Mouse (Mus musculus): ENCODE data around the gene Chchd6. TPM values are rescaled to one million over a fixed set of nuclear protein-coding genes. Genes with fewer than 3 reads are reported as not detected.
A peak's percentile ranks its signal among the peaks of the same experiment; 100 is the strongest.

Gene Chchd6
- polyA plus RNA-seq, 1 experiment from 2014 or later = 201 TPM

DNA sequence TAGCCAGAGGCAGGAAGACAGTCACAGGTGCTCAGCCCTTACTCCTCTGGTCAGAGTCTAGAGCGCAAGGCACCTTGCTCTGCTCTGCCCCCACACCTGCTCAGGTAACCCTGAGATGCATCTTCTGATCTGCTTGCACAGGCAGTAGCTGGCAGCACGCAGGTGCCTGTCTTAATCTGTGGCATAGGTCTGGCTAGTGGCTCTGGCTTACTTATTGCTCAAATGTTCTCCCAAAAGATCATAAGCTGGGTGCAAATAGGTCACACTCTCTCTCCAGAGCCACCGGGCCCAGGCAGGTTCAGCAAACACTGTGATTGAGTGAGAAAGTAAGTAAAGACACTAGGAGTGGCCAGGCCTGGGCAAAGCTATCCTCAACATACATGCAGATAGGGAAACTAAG lies 236.3 kb downstream of the Chchd6 start:
- H3K4me2 ChIP-seq (ENCODE audit: low read length) = peak overlapping the region; percentile 98
- no peaks in the 10 kb centered on the region for H3K27me3 ChIP-seq (replicated peaks; ENCODE audit: control insufficient read depth, insufficient read depth, low read length)
- H3K4me1 ChIP-seq (ENCODE audit: control insufficient read depth, insufficient read depth, low read depth, low read length) = peaks cover 39% of the 10 kb centered on the region
- no peaks in the 10 kb centered on the region for H3K9me3 ChIP-seq (ENCODE audit: control insufficient read depth, low read length)
- H3K4me3 ChIP-seq (ENCODE audit: low read length) = 0 out of 2 replicates have a peak overlapping the region, but pooled peaks have one; percentile 97
- WGBS = 69% methylated on average over 3 of the region's 3 CpGs
- no peak overlapping the region for H3K27ac ChIP-seq (ENCODE audit: low read depth, low read length)
- ATAC-seq = no peak
- peak overlapping the region; percentile 98; the same call in 1 of the 2 replicates for H3K9ac ChIP-seq (ENCODE audit: low read depth, low read length)
- H3K36me3 ChIP-seq (ENCODE audit: control insufficient read depth, insufficient read depth, low read length) = 0 out of 2 replicates have a peak, but pooled peaks cover 4% of the 10 kb centered on the region

DNA sequence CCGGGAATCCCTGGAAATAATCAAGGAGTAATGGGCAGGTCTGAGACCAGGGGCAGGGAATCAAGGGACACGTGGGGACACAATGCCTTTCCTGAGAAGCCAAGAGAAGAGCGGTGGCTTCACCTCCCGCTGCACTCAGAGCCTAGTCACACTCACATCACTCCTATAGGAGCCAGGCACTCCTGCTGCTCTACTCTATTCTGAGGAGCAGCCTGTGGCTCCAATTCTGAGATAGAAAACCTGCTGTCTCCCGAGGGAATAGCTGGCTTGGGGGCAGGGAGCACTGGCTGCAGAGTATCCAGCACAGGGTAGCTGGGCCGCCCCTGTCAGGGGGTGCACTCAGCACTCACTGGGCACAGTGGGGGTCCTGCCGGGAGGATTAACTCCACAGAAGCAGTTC lies 239.8 kb downstream of the Chchd6 start:
- Histone ChIP-seq H3K4me2 (ENCODE audit: low read length) (no peak overlapping the region), H3K9ac (ENCODE audit: low read depth, low read length) (no peak overlapping the region), H3K9me3 (ENCODE audit: control insufficient read depth, low read length) (no peaks in the 10 kb centered on the region), H3K36me3 (ENCODE audit: control insufficient read depth, insufficient read depth, low read length) (0 out of 2 replicates have a peak, but pooled peaks cover 4% of the 10 kb centered on the region), H3K27me3 (replicated peaks; ENCODE audit: control insufficient read depth, insufficient read depth, low read length) (no peaks in the 10 kb centered on the region), H3K4me1 (ENCODE audit: control insufficient read depth, insufficient read depth, low read depth, low read length) (peaks cover 64% of the 10 kb centered on the region), H3K27ac (ENCODE audit: low read depth, low read length) (no peak overlapping the region), H3K4me3 (ENCODE audit: low read length) (no peak overlapping the region)
- WGBS = 29% methylated on average over 7 of the region's 7 CpGs
- ATAC-seq = no peak

DNA sequence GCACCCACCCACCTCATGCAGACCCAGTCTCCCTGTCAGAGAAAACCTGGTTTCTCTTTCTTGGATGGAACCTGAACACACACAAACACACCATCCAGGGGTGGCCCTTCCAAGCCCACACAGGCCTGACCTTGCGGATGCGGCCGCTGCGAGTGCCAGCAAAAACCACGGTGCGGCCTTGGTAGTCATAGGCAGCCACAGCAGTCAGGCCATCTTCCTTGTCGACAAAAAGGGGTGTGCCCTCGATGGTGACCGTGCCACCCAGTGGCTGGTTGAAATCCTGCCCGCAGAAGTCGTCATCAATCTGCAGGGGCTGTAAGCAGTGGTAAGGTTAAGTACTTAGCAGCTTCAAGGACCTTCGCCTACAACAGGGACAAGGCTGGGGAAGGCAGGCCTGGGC lies 240.7 kb downstream of the Chchd6 start:
- Histone ChIP-seq H3K9ac (ENCODE audit: low read depth, low read length) (no peak overlapping the region), H3K27ac (ENCODE audit: low read depth, low read length) (no peak overlapping the region), H3K36me3 (ENCODE audit: control insufficient read depth, insufficient read depth, low read length) (0 out of 2 replicates have a peak, but pooled peaks cover 7% of the 10 kb centered on the region), H3K9me3 (ENCODE audit: control insufficient read depth, low read length) (no peaks in the 10 kb centered on the region), H3K4me3 (ENCODE audit: low read length) (no peak overlapping the region), H3K4me1 (ENCODE audit: control insufficient read depth, insufficient read depth, low read depth, low read length) (peaks cover 63% of the 10 kb centered on the region), H3K27me3 (replicated peaks; ENCODE audit: control insufficient read depth, insufficient read depth, low read length) (no peaks in the 10 kb centered on the region), H3K4me2 (ENCODE audit: low read length) (no peak overlapping the region)
- no peak for ATAC-seq
- WGBS = 84% methylated on average over 12 of the region's 12 CpGs

DNA sequence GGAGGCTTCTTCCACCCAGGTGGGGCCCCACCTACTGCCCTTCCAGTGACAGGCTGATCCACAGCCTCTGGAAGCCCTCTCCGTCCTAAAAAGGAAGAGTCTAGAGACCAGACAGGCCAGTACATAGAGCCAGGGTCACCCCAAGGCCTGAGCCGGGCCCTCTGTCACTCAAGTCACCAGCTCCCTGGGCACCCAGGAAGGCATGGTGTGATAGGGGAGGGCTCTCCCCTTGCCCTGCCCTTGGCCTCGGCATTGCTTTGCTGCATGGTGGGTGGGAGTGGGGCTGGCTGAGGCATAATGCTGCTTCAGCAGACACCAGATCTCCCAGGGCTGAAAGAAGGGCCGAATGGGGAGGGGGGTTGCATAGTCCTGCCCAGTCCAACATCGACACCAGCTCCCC lies 241.4 kb downstream of the Chchd6 start:
- Histone ChIP-seq H3K36me3 (ENCODE audit: control insufficient read depth, insufficient read depth, low read length) (0 out of 2 replicates have a peak, but pooled peaks cover 7% of the 10 kb centered on the region), H3K27ac (ENCODE audit: low read depth, low read length) (no peak overlapping the region), H3K4me1 (ENCODE audit: control insufficient read depth, insufficient read depth, low read depth, low read length) (peaks cover 56% of the 10 kb centered on the region), H3K9ac (ENCODE audit: low read depth, low read length) (peak overlapping the region; percentile 33; the same call in 1 of the 2 replicates), H3K9me3 (ENCODE audit: control insufficient read depth, low read length) (no peaks in the 10 kb centered on the region), H3K27me3 (replicated peaks; ENCODE audit: control insufficient read depth, insufficient read depth, low read length) (no peaks in the 10 kb centered on the region), H3K4me3 (ENCODE audit: low read length) (no peak overlapping the region), H3K4me2 (ENCODE audit: low read length) (no peak overlapping the region)
- no peak for ATAC-seq
- 73% methylated on average over 5 of the region's 5 CpGs for WGBS

DNA sequence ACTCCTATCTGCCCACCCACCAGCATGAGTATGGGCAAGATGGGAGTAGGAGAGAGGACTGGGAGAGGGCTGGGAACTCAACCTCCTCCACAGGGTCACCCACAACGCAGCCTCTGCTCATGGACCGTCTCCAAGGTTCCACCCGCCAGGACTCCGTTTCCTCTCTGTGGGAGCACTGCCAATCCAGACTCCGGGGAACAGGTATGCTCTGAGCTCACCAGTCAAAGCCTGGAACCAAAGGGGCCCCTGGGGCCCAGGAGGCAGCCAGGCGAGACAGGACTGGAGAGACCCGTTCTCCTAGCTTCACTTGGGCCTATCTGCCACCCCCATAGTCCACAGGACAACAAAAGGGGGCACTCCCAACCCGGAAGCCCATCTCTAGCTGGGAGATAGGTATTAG lies 242.4 kb downstream of the Chchd6 start:
- 0 out of 2 replicates have a peak, but pooled peaks cover 7% of the 10 kb centered on the region for H3K36me3 ChIP-seq (ENCODE audit: control insufficient read depth, insufficient read depth, low read length)
- H3K27ac ChIP-seq (ENCODE audit: low read depth, low read length) = no peak overlapping the region

DNA sequence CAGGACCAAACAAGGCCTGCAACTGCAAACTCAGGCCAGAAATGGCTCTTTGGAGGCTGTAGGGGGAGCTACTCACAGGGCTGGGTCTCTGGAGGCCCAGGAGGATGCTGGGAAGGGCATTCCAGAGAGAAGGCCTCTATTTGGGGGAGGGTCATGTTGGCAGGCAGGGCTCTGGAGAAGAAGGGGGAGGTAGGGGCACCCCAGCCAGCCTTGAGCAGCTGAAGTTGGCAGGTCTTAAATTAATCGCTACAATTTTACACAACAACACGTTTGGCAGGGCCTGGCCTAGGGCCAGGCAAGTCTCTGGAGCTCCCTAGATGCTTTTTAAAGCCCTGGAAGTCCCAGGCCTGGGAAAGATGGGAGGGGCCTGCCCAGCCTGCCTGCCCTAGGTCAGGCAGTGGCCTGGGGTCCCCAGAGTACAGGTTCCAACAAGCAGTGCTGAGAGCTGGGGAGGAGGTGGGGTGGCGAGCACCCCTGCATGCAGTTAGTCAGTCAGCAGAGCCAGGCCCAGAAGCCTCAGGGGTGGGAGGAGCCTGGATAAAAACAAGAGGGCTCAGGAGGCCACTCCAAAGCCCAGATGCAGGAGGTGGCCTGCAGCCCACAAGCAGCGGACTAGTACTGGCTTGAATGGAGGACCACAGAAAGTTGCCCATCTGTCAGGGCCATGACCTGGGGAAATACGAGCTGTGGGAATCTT lies 243.9 kb downstream of the Chchd6 start:
- Histone ChIP-seq H3K36me3 (ENCODE audit: control insufficient read depth, insufficient read depth, low read length) (peaks cover 13% of the 10 kb centered on the region; the same call in 1 of the 2 replicates), H3K27me3 (replicated peaks; ENCODE audit: control insufficient read depth, insufficient read depth, low read length) (no peaks in the 10 kb centered on the region), H3K9ac (ENCODE audit: low read depth, low read length) (no peak overlapping the region), H3K4me1 (ENCODE audit: control insufficient read depth, insufficient read depth, low read depth, low read length) (peaks cover 47% of the 10 kb centered on the region), H3K27ac (ENCODE audit: low read depth, low read length) (peak overlapping the region; percentile 60), H3K4me3 (ENCODE audit: low read length) (no peak overlapping the region), H3K4me2 (ENCODE audit: low read length) (no peak overlapping the region), H3K9me3 (ENCODE audit: control insufficient read depth, low read length) (no peaks in the 10 kb centered on the region)
- WGBS = 15% methylated on average over 5 of the region's 5 CpGs
- ATAC-seq = peak; percentile 68

More for the DNA sequence above, 242.4 kb downstream of the Chchd6 start:
- WGBS = 68% methylated on average over 8 of the region's 8 CpGs
- Histone ChIP-seq H3K4me2 (ENCODE audit: low read length) (no peak overlapping the region), H3K4me1 (ENCODE audit: control insufficient read depth, insufficient read depth, low read depth, low read length) (peaks cover 47% of the 10 kb centered on the region), H3K4me3 (ENCODE audit: low read length) (no peak overlapping the region), H3K9me3 (ENCODE audit: control insufficient read depth, low read length) (no peaks in the 10 kb centered on the region), H3K9ac (ENCODE audit: low read depth, low read length) (no peak overlapping the region), H3K27me3 (replicated peaks; ENCODE audit: control insufficient read depth, insufficient read depth, low read length) (no peaks in the 10 kb centered on the region)
- no peak for ATAC-seq

DNA sequence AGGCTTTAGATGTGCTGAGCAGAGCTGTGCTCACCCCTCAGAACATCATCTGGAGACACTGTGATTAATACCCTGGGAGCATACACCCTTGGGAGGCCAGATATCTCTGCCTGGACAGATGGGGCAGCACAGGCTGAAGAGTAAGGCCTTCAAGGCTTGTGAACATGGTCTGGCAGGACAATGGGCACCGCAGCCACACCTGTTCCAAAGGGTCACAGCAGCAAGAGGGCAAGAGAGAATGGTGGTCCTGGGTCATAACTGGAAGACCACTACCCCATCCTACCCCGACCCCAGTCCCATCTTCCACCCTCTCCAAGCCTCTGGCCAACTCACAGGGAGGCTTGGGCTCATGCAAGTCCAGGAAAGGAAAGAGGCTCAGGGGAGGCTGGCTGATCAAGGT lies 244.9 kb downstream of the Chchd6 start:
- peaks cover 45% of the 10 kb centered on the region for H3K4me1 ChIP-seq (ENCODE audit: control insufficient read depth, insufficient read depth, low read depth, low read length)
- H3K9ac ChIP-seq (ENCODE audit: low read depth, low read length) = no peak overlapping the region
- no peak overlapping the region for H3K27ac ChIP-seq (ENCODE audit: low read depth, low read length)
- no peak overlapping the region for H3K4me2 ChIP-seq (ENCODE audit: low read length)
- no peak for ATAC-seq
- H3K27me3 ChIP-seq (replicated peaks; ENCODE audit: control insufficient read depth, insufficient read depth, low read length) = no peaks in the 10 kb centered on the region
- no peaks in the 10 kb centered on the region for H3K9me3 ChIP-seq (ENCODE audit: control insufficient read depth, low read length)
- WGBS = 100% methylated on average over 2 of the region's 2 CpGs
- H3K4me3 ChIP-seq (ENCODE audit: low read length) = no peak overlapping the region
- H3K36me3 ChIP-seq (ENCODE audit: control insufficient read depth, insufficient read depth, low read length) = peaks cover 13% of the 10 kb centered on the region; the same call in 1 of the 2 replicates

DNA sequence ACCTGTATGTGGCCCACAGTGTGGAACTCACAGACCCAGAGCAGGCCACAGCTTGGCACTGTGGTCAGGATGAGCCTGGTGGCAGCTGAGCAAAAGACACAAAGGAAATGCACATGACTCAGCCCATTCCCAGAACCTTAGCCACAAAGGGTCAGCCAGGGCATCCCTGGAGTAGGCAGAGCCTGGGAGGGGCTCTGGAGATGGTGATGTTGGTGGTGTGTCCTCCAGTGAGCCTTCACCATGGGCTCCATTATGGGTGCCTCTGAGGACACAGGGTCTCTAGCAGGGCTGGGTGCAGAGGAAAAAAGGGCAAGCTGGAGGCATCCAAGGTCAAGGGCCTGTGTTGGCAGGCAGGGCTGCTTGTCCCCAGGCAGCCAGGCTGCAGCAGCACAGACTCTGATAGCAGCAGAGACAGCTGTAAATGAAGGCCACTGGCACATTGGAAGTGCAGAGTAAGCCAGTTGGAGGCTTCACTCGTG lies 245.4 kb downstream of the Chchd6 start:
- H3K4me3 ChIP-seq (ENCODE audit: low read length) = no peak overlapping the region
- H3K36me3 ChIP-seq (ENCODE audit: control insufficient read depth, insufficient read depth, low read length) = peaks cover 13% of the 10 kb centered on the region; the same call in 1 of the 2 replicates
- 60% methylated on average over 1 of the region's 1 CpGs for WGBS

DNA sequence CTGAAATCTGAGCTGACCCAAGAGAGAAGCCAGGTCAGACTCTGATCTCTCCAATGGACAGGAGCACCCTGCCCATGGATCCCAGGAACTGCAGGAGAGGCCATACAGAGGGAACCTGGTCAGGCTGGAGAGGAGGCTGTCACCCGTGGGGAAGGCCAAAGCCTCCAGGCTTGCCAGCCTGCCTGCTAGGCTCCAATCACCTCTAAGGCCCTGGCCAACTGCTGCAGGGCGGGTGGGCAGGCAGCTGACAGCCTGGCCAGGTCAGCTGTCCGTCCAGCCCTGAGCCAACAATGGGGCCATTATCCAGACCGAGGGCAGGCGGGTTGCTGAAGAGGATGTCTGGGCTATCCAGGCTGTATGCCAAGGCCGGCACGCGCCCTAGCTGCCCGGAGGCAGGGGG lies 247.1 kb downstream of the Chchd6 start:
- H3K9me3 ChIP-seq (ENCODE audit: control insufficient read depth, low read length) = no peaks in the 10 kb centered on the region
- peaks cover 11% of the 10 kb centered on the region for H3K36me3 ChIP-seq (ENCODE audit: control insufficient read depth, insufficient read depth, low read length)
- H3K4me3 ChIP-seq (ENCODE audit: low read length) = no peak overlapping the region
- WGBS = 66% methylated on average over 9 of the region's 9 CpGs
- no peaks in the 10 kb centered on the region for H3K27me3 ChIP-seq (replicated peaks; ENCODE audit: control insufficient read depth, insufficient read depth, low read length)
- H3K9ac ChIP-seq (ENCODE audit: low read depth, low read length) = no peak overlapping the region
- H3K27ac ChIP-seq (ENCODE audit: low read depth, low read length) = no peak overlapping the region
- H3K4me2 ChIP-seq (ENCODE audit: low read length) = no peak overlapping the region
- no peak for ATAC-seq
- H3K4me1 ChIP-seq (ENCODE audit: control insufficient read depth, insufficient read depth, low read depth, low read length) = peaks cover 49% of the 10 kb centered on the region

More for the DNA sequence above, 245.4 kb downstream of the Chchd6 start:
- no peak overlapping the region for H3K9ac ChIP-seq (ENCODE audit: low read depth, low read length)
- H3K27ac ChIP-seq (ENCODE audit: low read depth, low read length) = no peak overlapping the region
- ATAC-seq = no peak
- no peaks in the 10 kb centered on the region for H3K9me3 ChIP-seq (ENCODE audit: control insufficient read depth, low read length)
- no peaks in the 10 kb centered on the region for H3K27me3 ChIP-seq (replicated peaks; ENCODE audit: control insufficient read depth, insufficient read depth, low read length)
- H3K4me2 ChIP-seq (ENCODE audit: low read length) = no peak overlapping the region
- H3K4me1 ChIP-seq (ENCODE audit: control insufficient read depth, insufficient read depth, low read depth, low read length) = peaks cover 49% of the 10 kb centered on the region

Data from hindbrain, embryonic 16.5 days (tissue).